Mouse (Mus musculus) kidney, adult 11 months (tissue): ENCODE measurements around the gene A1bg.

Source experiments
- DNase-seq: peaks from one replicate; pipeline ENCODE4 v3.0.0; 2022

Gene A1bg

DNA sequence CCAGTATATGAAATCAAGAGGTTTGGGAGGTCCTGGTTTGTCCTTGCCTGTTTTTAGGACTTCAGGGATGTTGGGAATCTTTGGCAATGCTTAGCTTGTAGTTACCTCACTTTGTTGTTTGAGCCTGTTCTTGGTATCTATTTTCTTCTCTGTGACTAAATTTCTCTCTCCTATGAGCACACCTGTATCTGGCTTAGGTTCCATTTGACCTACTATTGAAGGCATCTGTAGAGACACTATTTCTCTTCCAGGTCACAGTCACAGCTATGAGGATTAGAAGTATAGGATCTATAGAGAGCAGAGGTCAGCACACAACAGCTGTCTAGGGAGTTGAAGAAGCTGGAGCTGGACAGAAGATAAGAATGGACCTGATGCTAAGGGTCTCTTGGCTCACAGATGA is at the start of gene A1bg:
A1bg (minus strand) TSS at position 101 of the 400 bp plus-strand sequence.
- DNase-seq, result no peak

- no peak for DNase-seq
Measured at GRCm38 (mm10) chr15:60968549-60968861, 45.7 kb upstream of the A1bg start.

DNA sequence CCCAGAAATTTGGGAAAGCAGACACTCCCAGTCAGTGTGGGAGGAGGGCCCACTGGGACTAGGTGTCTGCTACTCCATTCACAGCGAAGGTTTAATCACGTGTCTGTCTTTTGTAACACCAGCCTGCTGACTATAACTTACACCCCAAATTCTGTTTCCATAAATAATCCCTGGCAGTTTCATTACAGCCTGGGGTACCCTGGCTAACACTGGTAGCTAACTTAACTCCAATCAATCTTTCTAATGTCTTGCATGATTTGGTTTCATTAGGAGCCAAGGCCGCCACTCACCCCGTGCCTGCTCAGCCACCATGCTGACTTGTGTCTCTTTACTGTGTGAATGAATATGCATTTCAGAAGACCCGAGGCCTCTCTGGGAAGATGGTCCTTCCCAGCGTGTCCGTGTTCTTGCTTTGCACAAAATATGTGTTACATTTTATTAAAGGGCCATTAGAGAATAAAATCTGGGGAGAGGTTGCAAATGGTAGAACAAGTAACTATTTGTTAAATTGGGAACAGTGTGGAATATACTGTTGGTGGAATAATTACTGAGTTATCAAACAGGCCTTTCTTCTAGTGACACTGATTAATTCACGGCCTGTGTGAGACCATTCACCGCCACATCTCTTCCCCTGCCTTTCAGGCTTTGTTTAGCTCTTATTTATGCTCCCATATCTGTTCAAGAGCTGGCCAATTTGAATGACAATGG is 45.2 kb upstream of the A1bg start:
- no peak for DNase-seq

- no peak for DNase-seq
Measured at GRCm38 (mm10) chr15:60925686-60926085, 2.9 kb upstream of the A1bg start.

GRCm38 (mm10) chr15:60903763-60904697 is 18.8 kb downstream of the A1bg start:
- no peak for DNase-seq

DNA sequence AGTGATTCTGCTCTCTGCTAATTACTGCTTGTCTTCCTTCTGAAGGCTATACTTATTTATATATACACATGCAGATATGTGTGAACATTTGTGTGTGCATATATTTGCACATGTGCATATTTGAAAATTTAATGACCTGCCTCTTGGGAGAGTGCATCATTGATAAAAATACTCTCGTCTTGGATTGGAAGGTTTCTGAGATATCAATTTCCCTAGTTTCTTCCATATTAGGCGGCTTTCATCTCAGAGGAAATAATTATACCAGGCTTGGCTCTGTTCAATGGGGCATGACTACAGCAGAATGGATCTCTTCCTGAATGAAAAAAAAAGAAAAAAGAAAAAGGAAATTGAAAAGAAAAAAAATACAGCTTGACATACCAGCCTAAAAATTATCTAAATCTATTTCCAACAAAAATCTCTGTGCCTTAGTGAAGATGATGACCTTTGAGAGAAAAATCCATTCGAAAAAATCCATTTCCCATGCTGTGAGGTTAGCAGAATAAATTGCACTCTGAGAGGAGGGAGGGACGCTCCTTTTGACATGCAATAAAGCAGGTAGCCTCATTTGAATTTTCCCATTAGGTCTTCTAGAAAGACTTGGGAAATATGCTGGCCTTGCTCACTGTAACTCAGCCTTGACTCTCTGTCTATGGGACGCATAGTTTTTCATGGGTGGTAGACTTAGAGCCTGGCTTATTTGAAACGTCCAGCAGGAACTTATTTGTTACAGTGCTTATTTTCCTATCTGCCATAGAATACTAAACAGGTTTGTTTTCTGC is 24.4 kb downstream of the A1bg start:
- DNase-seq, result no peak

- DNase-seq, result no peak
Measured at GRCm38 (mm10) chr15:60896040-60896439, 26.8 kb downstream of the A1bg start.

DNA sequence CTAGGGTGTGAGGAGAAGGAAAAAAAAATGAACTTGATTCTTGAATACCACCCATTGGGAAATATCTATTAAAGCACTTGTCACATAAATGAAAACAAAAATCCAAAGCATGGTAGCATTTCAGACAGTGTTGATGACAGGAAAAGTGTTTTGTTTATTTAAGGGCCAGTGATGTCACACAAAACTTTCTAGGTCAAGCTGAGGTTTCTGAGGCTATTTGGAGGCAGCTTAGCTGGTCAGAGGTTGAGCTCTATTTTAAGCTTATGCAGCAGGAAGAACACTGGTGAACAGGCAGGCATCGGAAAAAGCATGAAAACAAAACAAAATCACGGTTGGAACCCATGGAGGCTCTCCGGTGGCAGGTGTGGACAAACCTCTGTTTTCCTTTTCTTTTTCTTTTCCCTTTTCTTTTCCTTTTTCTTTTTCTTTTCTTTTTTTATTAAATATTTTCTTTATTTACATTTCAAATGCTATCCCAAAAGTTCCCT is 29.8 kb downstream of the A1bg start:
- peak; percentile 9 for DNase-seq

DNA sequence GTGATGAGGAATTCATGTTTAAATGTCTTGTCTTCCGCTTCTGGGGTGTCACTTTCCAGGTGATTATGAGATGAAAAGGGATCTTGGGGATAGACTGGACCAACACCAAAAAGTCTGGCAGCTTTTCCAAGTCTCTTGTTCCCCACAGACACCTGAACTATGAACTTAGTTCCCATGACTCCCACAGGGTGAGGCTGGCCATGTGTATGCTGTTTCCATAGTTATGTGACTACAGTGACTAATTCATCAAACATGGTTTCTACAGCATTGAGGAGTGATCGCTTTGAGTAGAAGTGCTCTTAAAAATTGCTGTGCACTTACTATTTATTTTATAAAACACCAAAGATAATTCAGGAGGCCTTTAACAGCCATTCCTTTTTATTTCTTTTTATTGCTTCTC is 34.1 kb downstream of the A1bg start:
- no peak for DNase-seq

GRCm38 (mm10) chr15:60875721-60876120 is 47.1 kb downstream of the A1bg start:
- no peak for DNase-seq

- DNase-seq, result no peak
Measured at GRCm38 (mm10) chr15:60862417-60862816, 60.4 kb downstream of the A1bg start.

- no peak for DNase-seq
Measured at GRCm38 (mm10) chr15:60855112-60855511, 67.7 kb downstream of the A1bg start.

GRCm38 (mm10) chr15:60854151-60854550 is 68.7 kb downstream of the A1bg start:
- no peak for DNase-seq

DNA sequence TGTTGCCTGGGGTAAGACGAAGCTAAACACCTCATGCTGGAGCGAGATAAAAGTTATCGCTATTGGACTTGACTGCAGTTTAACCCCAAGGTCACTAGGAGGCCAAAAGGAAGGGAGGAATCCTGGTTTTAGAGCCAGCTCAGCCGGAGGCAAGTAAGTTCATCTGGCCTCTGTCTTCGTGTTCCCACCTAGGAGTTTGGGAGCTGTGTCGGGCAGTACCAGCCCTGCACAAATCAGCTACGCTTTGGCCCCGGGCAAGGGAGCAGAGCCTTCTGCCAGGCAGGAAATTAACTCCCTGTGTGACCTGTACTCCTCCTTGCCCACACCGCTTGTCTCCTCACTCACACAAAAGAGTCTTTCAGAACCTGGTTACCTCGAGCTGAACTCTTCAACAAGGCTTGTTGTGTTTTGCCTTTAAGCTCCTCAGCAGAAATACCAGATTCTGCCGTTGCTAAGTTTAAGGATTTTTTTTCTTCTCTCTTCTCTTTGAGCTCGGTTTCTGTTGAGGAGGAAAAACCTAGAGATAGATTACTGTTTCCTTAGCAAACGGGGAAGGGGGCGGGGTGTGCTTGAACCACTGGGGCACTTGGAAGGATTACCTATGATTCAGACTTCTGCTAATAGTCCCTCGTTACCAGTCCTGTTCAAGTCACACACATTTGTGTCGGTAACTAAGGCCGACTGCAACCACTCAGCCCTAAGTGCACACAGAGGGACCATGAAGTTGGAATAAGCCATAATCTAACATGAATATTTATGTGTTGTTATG is 69.4 kb downstream of the A1bg start, which contains the start of gene Fam84b:
Fam84b (minus strand) TSS at position 548 of the 769 bp plus-strand sequence.
- no peak for DNase-seq

- DNase-seq, result no peak
Measured at GRCm38 (mm10) chr15:60848630-60849029, 74.2 kb downstream of the A1bg start.
